Mouse (Mus musculus): ENCODE measurements at regions not wholly inside any gene's neighbourhood (a gene's known extent, or its start where the extent isn't known, plus 50 kb on each side); places are given as distances from the start of the nearest gene placed in this dataset.
A peak's percentile ranks its signal among the peaks of the same experiment; 100 is the strongest.

DNA sequence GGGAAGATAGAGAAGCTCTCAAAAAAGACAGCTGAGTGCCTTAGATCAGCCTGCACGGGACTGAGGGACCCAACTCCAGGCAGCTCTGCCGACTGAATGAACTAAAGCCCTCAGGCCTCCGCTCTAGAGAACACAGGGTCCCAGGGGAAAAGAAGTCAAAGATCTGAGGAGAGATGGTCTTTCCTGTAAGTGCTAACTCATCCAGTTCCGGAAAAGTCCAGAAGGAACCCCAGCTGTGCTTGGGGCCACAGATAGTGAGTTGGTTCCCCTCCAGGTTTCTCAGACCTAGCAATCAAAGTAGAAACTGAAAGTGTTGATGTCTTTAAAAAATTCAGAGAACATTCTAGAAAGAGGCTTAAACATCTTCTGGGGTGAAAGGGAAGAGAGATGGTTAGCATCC lies 220.0 kb downstream of the Rybp start:
- Histone ChIP-seq H3K36me3 (no peaks in the 10 kb centered on the region), H3K27ac (no peak overlapping the region), H3K4me3 (no peak overlapping the region), H3K4me2 (no peak overlapping the region), H3K27me3 (peaks cover 32% of the 10 kb centered on the region), H3K9me3 (replicated peaks) (no peaks in the 10 kb centered on the region), H3K9ac (no peak overlapping the region), H3K4me1 (replicated peaks) (peaks cover 3% of the 10 kb centered on the region)
- 65% methylated on average over 4 of the region's 4 CpGs for WGBS
- ATAC-seq (replicated peaks; ENCODE audit: insufficient number of reproducible peaks, insufficient read depth, low FRiP score, low read depth): no peak

DNA sequence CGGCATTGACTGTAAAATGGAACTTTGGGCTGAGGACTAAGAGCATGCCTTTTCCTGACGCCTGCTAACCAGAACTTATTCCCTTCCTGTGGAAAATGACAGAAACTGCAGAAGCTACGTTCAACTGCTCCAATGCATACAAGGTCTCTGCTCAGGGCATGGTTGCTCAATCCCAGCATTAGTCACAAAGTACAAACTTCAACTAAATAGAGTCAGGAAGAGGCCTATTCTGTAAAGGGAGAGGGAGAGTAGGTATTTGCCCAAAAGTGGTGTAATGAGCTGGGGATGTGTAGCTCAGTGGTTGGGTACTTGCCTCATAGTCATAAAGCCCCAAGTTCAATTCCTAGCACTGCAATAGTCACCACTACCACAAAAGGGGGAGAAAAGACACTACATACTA lies 221.7 kb downstream of the Rybp start:
- peaks cover 42% of the 10 kb centered on the region for H3K27me3 ChIP-seq
- no peak for ATAC-seq (replicated peaks; ENCODE audit: insufficient number of reproducible peaks, insufficient read depth, low FRiP score, low read depth)

DNA sequence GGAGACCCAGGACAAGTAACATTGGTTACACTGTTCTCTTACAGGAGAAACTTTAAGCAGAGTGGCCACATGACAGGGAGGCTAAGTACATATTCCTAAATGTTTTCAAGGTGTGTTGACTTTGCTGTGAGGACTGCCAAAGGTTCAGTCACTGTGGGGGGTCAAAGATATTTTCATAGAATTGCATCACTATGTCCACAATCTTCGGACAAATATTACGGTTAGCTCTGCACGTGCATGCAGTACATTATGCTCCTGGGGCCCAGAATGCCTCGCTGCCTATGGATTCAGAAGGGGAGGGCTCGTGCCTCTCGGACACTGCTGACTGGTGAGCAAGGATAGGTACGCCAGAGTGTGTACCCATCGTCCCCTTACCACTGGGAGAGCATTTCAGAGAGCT lies 224.3 kb downstream of the Rybp start:
- Histone ChIP-seq H3K27me3 (peaks cover 54% of the 10 kb centered on the region), H3K27ac (no peak overlapping the region), H3K4me2 (no peak overlapping the region), H3K4me1 (replicated peaks) (peaks cover 9% of the 10 kb centered on the region), H3K9ac (no peak overlapping the region), H3K9me3 (replicated peaks) (no peaks in the 10 kb centered on the region), H3K4me3 (no peak overlapping the region), H3K36me3 (no peaks in the 10 kb centered on the region)
- 80% methylated on average over 8 of the region's 8 CpGs for WGBS
- ATAC-seq (replicated peaks; ENCODE audit: insufficient number of reproducible peaks, insufficient read depth, low FRiP score, low read depth): no peak

More for the DNA sequence above, 221.7 kb downstream of the Rybp start:
- H3K4me1 ChIP-seq (replicated peaks): no peaks in the 10 kb centered on the region
- H3K36me3 ChIP-seq: no peaks in the 10 kb centered on the region
- no peak overlapping the region for H3K4me2 ChIP-seq
- 81% methylated on average over 3 of the region's 3 CpGs for WGBS
- no peak overlapping the region for H3K9ac ChIP-seq
- H3K27ac ChIP-seq: no peak overlapping the region
- H3K9me3 ChIP-seq (replicated peaks): no peaks in the 10 kb centered on the region
- H3K4me3 ChIP-seq: no peak overlapping the region

- no peaks in the 10 kb centered on the region for H3K9me3 ChIP-seq (replicated peaks)
- peaks cover 9% of the 10 kb centered on the region for H3K4me1 ChIP-seq (replicated peaks)
- H3K9ac ChIP-seq: no peak overlapping the region
- H3K4me2 ChIP-seq: no peak overlapping the region
- H3K27ac ChIP-seq: no peak overlapping the region
- peaks cover 70% of the 10 kb centered on the region for H3K27me3 ChIP-seq
- ATAC-seq (replicated peaks; ENCODE audit: insufficient number of reproducible peaks, insufficient read depth, low FRiP score, low read depth): peak; percentile 68; the same call in 1 of the 2 replicates
- WGBS: 33% methylated on average over 8 of the region's 8 CpGs
- no peak overlapping the region for H3K4me3 ChIP-seq
- no peaks in the 10 kb centered on the region for H3K36me3 ChIP-seq
These were observed 227.5 kb downstream of the Rybp start for GRCm38 (mm10) chr6:100059803-100060202.

- 66% methylated on average over 5 of the region's 5 CpGs for WGBS
These were observed 231.3 kb downstream of the Rybp start for GRCm38 (mm10) chr6:100055980-100056379.

GRCm38 (mm10) chr6:100052955-100053795 lies 234.1 kb downstream of the Rybp start:
- H3K4me3 ChIP-seq: no peak overlapping the region
- H3K4me1 ChIP-seq (replicated peaks): peaks cover 11% of the 10 kb centered on the region
- peaks cover 78% of the 10 kb centered on the region for H3K27me3 ChIP-seq
- WGBS: 51% methylated on average over 8 of the region's 8 CpGs
- ATAC-seq (replicated peaks; ENCODE audit: insufficient number of reproducible peaks, insufficient read depth, low FRiP score, low read depth): no peak; the same call in none of the 2 replicates
- no peaks in the 10 kb centered on the region for H3K36me3 ChIP-seq
- no peaks in the 10 kb centered on the region for H3K9me3 ChIP-seq (replicated peaks)
- H3K27ac ChIP-seq: no peak overlapping the region
- no peak overlapping the region for H3K9ac ChIP-seq
- H3K4me2 ChIP-seq: no peak overlapping the region

More at GRCm38 (mm10) chr6:100055980-100056379, 231.3 kb downstream of the Rybp start:
- Histone ChIP-seq H3K9ac (no peak overlapping the region), H3K36me3 (no peaks in the 10 kb centered on the region), H3K27ac (no peak overlapping the region), H3K4me1 (replicated peaks) (peaks cover 21% of the 10 kb centered on the region), H3K4me2 (no peak overlapping the region), H3K9me3 (replicated peaks) (no peaks in the 10 kb centered on the region), H3K4me3 (no peak overlapping the region), H3K27me3 (peaks cover 75% of the 10 kb centered on the region)
- ATAC-seq (replicated peaks; ENCODE audit: insufficient number of reproducible peaks, insufficient read depth, low FRiP score, low read depth): no peak

- peaks cover 81% of the 10 kb centered on the region for H3K27me3 ChIP-seq
- WGBS: 78% methylated on average over 4 of the region's 4 CpGs
- no peak for ATAC-seq (replicated peaks; ENCODE audit: insufficient number of reproducible peaks, insufficient read depth, low FRiP score, low read depth)
These were observed 234.9 kb downstream of the Rybp start for GRCm38 (mm10) chr6:100052406-100052805.

GRCm38 (mm10) chr6:100049036-100049435 lies 238.2 kb downstream of the Rybp start:
- H3K4me3 ChIP-seq: no peak overlapping the region
- H3K9ac ChIP-seq: no peak overlapping the region
- no peak for ATAC-seq (replicated peaks; ENCODE audit: insufficient number of reproducible peaks, insufficient read depth, low FRiP score, low read depth)
- WGBS: 76% methylated on average over 3 of the region's 3 CpGs
- H3K27me3 ChIP-seq: peaks cover 76% of the 10 kb centered on the region
- peaks cover 30% of the 10 kb centered on the region for H3K4me1 ChIP-seq (replicated peaks)
- H3K27ac ChIP-seq: no peak overlapping the region
- no peaks in the 10 kb centered on the region for H3K36me3 ChIP-seq
- no peak overlapping the region for H3K4me2 ChIP-seq
- no peaks in the 10 kb centered on the region for H3K9me3 ChIP-seq (replicated peaks)

More at GRCm38 (mm10) chr6:100052406-100052805, 234.9 kb downstream of the Rybp start:
- no peaks in the 10 kb centered on the region for H3K36me3 ChIP-seq
- no peak overlapping the region for H3K4me3 ChIP-seq
- no peak overlapping the region for H3K9ac ChIP-seq
- H3K27ac ChIP-seq: no peak overlapping the region
- no peaks in the 10 kb centered on the region for H3K9me3 ChIP-seq (replicated peaks)
- no peak overlapping the region for H3K4me2 ChIP-seq
- H3K4me1 ChIP-seq (replicated peaks): peaks cover 12% of the 10 kb centered on the region

- 29% methylated on average over 12 of the region's 12 CpGs for WGBS
- Histone ChIP-seq H3K27me3 (peaks cover 88% of the 10 kb centered on the region), H3K27ac (no peak overlapping the region), H3K9ac (no peak overlapping the region), H3K4me3 (no peak overlapping the region), H3K4me1 (replicated peaks) (peaks cover 21% of the 10 kb centered on the region), H3K4me2 (no peak overlapping the region), H3K36me3 (no peaks in the 10 kb centered on the region), H3K9me3 (replicated peaks) (no peaks in the 10 kb centered on the region)
- ATAC-seq (replicated peaks; ENCODE audit: insufficient number of reproducible peaks, insufficient read depth, low FRiP score, low read depth): no peak
These were observed 240.9 kb downstream of the Rybp start for GRCm38 (mm10) chr6:100046186-100046990.

GRCm38 (mm10) chr6:100045109-100045508 lies 242.2 kb downstream of the Rybp start:
- no peak overlapping the region for H3K9ac ChIP-seq
- H3K36me3 ChIP-seq: no peaks in the 10 kb centered on the region
- no peak overlapping the region for H3K4me3 ChIP-seq
- no peak for ATAC-seq (replicated peaks; ENCODE audit: insufficient number of reproducible peaks, insufficient read depth, low FRiP score, low read depth)
- peaks cover 32% of the 10 kb centered on the region for H3K4me1 ChIP-seq (replicated peaks)
- peaks cover 84% of the 10 kb centered on the region for H3K27me3 ChIP-seq
- no peaks in the 10 kb centered on the region for H3K9me3 ChIP-seq (replicated peaks)
- WGBS: 81% methylated on average over 6 of the region's 6 CpGs
- H3K4me2 ChIP-seq: no peak overlapping the region
- H3K27ac ChIP-seq: no peak overlapping the region

DNA sequence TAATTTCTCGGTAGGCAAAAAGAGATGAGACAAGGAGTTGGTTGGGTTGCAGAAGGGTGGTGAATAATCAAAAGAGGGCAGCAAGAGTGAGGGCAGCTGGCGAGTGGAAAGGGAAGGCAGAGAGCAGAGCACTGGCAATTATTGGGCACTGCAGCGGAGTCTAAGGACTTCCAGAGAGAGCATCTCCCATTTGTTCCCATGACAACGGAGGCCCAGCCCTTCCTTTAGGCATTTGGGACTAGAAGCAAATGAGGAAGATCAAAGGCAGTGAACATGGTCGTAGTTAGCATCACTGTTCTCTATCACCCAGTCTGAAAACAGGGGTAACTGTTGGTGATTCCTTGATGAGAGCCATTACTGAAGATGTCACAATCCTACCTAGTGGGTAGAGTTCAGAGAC lies 246.1 kb downstream of the Rybp start:
- Histone ChIP-seq H3K9ac (no peak overlapping the region), H3K4me1 (replicated peaks) (peaks cover 19% of the 10 kb centered on the region), H3K4me3 (no peak overlapping the region), H3K9me3 (replicated peaks) (no peaks in the 10 kb centered on the region), H3K27ac (no peak overlapping the region), H3K4me2 (no peak overlapping the region), H3K36me3 (no peaks in the 10 kb centered on the region), H3K27me3 (peaks cover 78% of the 10 kb centered on the region)
- 43% methylated on average over 5 of the region's 5 CpGs for WGBS
- no peak for ATAC-seq (replicated peaks; ENCODE audit: insufficient number of reproducible peaks, insufficient read depth, low FRiP score, low read depth)

All from heart, embryonic 15.5 days (tissue).